Mouse (Mus musculus) CH12.LX (cell line): Measurements from ENCODE around the gene Dpep3. TPM values are rescaled to one million over a fixed set of nuclear protein-coding genes. Genes with fewer than 3 reads are reported as not detected.
A peak's percentile ranks its signal among the peaks of the same experiment; 100 is the strongest.

Experiments used
- DNase-seq: peaks from one replicate; pipeline ENCODE4 v3.0.0-alpha.2; 2013; ENCODE audit errors: extremely low read depth
- H3K27ac ChIP-seq: 2 replicates; pipeline ENCODE4 v1.5.1; 2012; ENCODE audit warnings: low read depth, mild to moderate bottlenecking, control low read depth, moderate library complexity; ENCODE audit not compliant: insufficient read depth
- H3K27me3 ChIP-seq: replicated peaks from 2 replicates; pipeline ENCODE3; 2012; ENCODE audit warnings: inconsistent platforms
- H3K36me3 ChIP-seq, 2 experiments: replicated peaks in 1 of 2; 2 replicates each; pipeline versions ENCODE3 to v1.6.1; 2012; ENCODE audit warnings: inconsistent platforms in 1 of 2, low read length in 1 of 2, mild to moderate bottlenecking in 1 of 2, mixed read lengths in 1 of 2, moderate library complexity in 1 of 2; ENCODE audit not compliant: control insufficient read depth in 1 of 2, insufficient read depth in 1 of 2
- H3K4me1 ChIP-seq, 2 experiments: 2 replicates each; pipeline ENCODE4 v1.6.1; 2012; ENCODE audit warnings: inconsistent platforms in 1 of 2, moderate library complexity in 1 of 2; ENCODE audit not compliant: insufficient read depth in 2 of 2, control insufficient read depth in 1 of 2
- H3K4me2 ChIP-seq: 2 replicates; pipeline ENCODE4 v1.6.1; 2012; ENCODE audit warnings: low read depth, mild to moderate bottlenecking, control low read depth; ENCODE audit not compliant: poor library complexity, insufficient read depth, severe bottlenecking
- H3K4me3 ChIP-seq, 3 experiments: fragments of 150-350 bp in 1 of 3; sonication (generic) in 1 of 3; replicated peaks in 1 of 3; 2 replicates each; pipeline versions ENCODE3 to v1.5.1; 2011 to 2012; ENCODE audit warnings: low read depth in 2 of 3, low read length in 2 of 3, mild to moderate bottlenecking in 2 of 3, moderate library complexity in 2 of 3, control low read depth in 1 of 3, improper control_type of control experiment in 1 of 3, inconsistent platforms in 1 of 3, mixed read lengths in 1 of 3; ENCODE audit not compliant: poor library complexity in 1 of 3
- H3K79me2 ChIP-seq: replicated peaks from 2 replicates; pipeline ENCODE4 v1.6.1; 2012; ENCODE audit warnings: mild to moderate bottlenecking, moderate library complexity; ENCODE audit not compliant: control insufficient read depth, poor library complexity, insufficient read depth, severe bottlenecking; ENCODE audit errors: extremely low read depth
- H3K9ac ChIP-seq: 2 replicates; pipeline ENCODE4 v1.6.1; 2012; ENCODE audit warnings: low read depth, mild to moderate bottlenecking, control low read depth, moderate library complexity; ENCODE audit not compliant: insufficient read depth
- H3K9me3 ChIP-seq: replicated peaks from 2 replicates; pipeline ENCODE3; 2012; ENCODE audit warnings: low read length, inconsistent platforms, mixed read lengths
- CHD1 ChIP-seq: IDR thresholded peaks from 2 replicates; pipeline ENCODE4 v1.6.1; 2012; ENCODE audit warnings: low read depth, low read length, improper control_type of control experiment, inconsistent platforms
- CTCF ChIP-seq, 2 experiments: IDR thresholded peaks in 1 of 2; conservative IDR thresholded peaks in 1 of 2; 2 replicates each; pipeline ENCODE4 v1.5.1; 2011 to 2012; ENCODE audit warnings: low read depth in 2 of 2, low read length in 2 of 2, improper control_type of control experiment in 1 of 2, inconsistent platforms in 1 of 2, mild to moderate bottlenecking in 1 of 2, moderate library complexity in 1 of 2
- ELF1 ChIP-seq: IDR thresholded peaks from 2 replicates; pipeline ENCODE4 v1.6.1; 2014; ENCODE audit warnings: low read depth, mild to moderate bottlenecking, inconsistent platforms, low read length, improper control_type of control experiment
- JUND ChIP-seq: conservative IDR thresholded peaks from 2 replicates; pipeline ENCODE4 v1.6.1; 2011; ENCODE audit warnings: low read depth, low read length, improper control_type of control experiment
- KAT2A ChIP-seq: IDR thresholded peaks from 2 replicates; pipeline ENCODE4 v1.6.1; 2012; ENCODE audit warnings: low read length, improper control_type of control experiment, inconsistent platforms; ENCODE audit not compliant: insufficient replicate concordance
- MAZ ChIP-seq: IDR thresholded peaks from 2 replicates; pipeline ENCODE4 v1.6.1; 2012; ENCODE audit warnings: low read depth, mild to moderate bottlenecking, inconsistent platforms, low read length, improper control_type of control experiment, moderate library complexity
- MEF2A ChIP-seq: IDR thresholded peaks from 2 replicates; pipeline ENCODE4 v1.6.1; 2014; ENCODE audit warnings: low read depth, mild to moderate bottlenecking, inconsistent platforms, low read length, improper control_type of control experiment, borderline replicate concordance
- NRF1 ChIP-seq: IDR thresholded peaks from 2 replicates; pipeline ENCODE4 v1.6.1; 2014; ENCODE audit warnings: low read depth, mild to moderate bottlenecking, inconsistent platforms, low read length, improper control_type of control experiment, moderate library complexity
- PAX5 ChIP-seq: IDR thresholded peaks from 2 replicates; pipeline ENCODE4 v1.6.1; 2012; ENCODE audit warnings: low read length, inconsistent platforms, mixed read lengths
- POLR2A ChIP-seq: IDR thresholded peaks from 2 replicates; pipeline ENCODE4 v1.6.1; 2011; ENCODE audit warnings: low read depth, mild to moderate bottlenecking, improper control_type of control experiment, low read length
- POLR2AphosphoS2 ChIP-seq: IDR thresholded peaks from 2 replicates; pipeline ENCODE4 v1.6.1; 2011; ENCODE audit warnings: low read depth, low read length, improper control_type of control experiment
- RAD21 ChIP-seq: IDR thresholded peaks from 2 replicates; pipeline ENCODE4 v1.6.1; 2011; ENCODE audit warnings: low read depth, mild to moderate bottlenecking, low read length, improper control_type of control experiment, moderate library complexity
- SIN3A ChIP-seq: IDR thresholded peaks from 2 replicates; pipeline ENCODE4 v1.6.1; 2012; ENCODE audit warnings: low read length, improper control_type of control experiment, inconsistent platforms
- SMC3 ChIP-seq: IDR thresholded peaks from 2 replicates; pipeline ENCODE4 v1.6.1; 2011; ENCODE audit warnings: low read depth, low read length, improper control_type of control experiment
- ZC3H11A ChIP-seq: IDR thresholded peaks from 2 replicates; pipeline ENCODE4 v1.6.1; 2012; ENCODE audit warnings: low read depth, mild to moderate bottlenecking, inconsistent platforms, low read length, improper control_type of control experiment
- dilution Hi-C: fragments of 300-500 bp; cut with MboI; formaldehyde crosslinking; loops from 2 replicates; pipeline ENCODE4 v1.14.3; 2020; ENCODE audit warnings: low sequenced_read_pairs; ENCODE audit not compliant: extremely low pct_unique_long_range_greater_than_20kb, extremely low pct_ligation_motif_present
- in situ Hi-C: fragments of 300-500 bp; cut with MboI; formaldehyde crosslinking; loops from 3 replicates; pipeline ENCODE4 v1.14.3; 2019; ENCODE audit warnings: low sequenced_read_pairs, low pct_ligation_motif_present, low pct_unique_long_range_greater_than_20kb, mixed read lengths
- polyA plus RNA-seq: library from polyadenylated mRNA; unstranded; fragments of >175 nt; gene quantifications from 2 replicates; pipeline ENCODE4 v1.2.1, GENCODE M21; 2012; ENCODE audit warnings: low read depth; ENCODE audit not compliant: insufficient read length
- total RNA-seq, 2 experiments: library from RNA; depleted of rRNA; stranded (reverse); fragments of 300-350 nt in 1 of 2; fragments of >200 nt in 1 of 2; gene quantifications; 2 replicates each; pipeline ENCODE4 v1.2.3; 2012 to 2014

The Dpep3 gene
- total and polyA plus RNA-seq, 3 experiments = not detected

DNA sequence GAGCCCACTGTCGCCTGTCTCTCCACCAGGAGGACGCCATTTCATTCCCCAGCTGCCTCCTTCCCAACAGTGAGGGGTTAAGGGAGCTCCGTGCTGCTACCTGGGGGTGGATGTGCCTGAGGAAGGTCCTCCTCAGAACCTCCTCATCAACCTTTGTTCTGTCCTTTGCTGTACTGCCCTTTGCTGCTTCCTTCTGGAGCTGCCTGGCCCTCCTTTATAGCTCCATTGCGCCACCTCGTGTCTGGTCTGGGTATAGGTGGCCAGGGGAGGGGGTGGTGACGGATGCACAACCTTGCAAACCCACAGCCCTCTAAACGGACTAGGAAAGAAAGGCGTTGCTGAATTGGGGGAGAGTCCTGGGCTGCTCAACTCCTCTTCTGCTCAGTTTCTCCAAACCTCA is 48.6 kb downstream of the Dpep3 start:
- Histone ChIP-seq H3K36me3 (peaks cover 23 to 75% of the 10 kb centered on the region in 2 experiments), H3K4me2 (no peak overlapping the region), H3K9me3 (no peaks in the 10 kb centered on the region), H3K9ac (no peak overlapping the region), H3K27ac (no peak overlapping the region), H3K4me3 (no peak overlapping the region), H3K79me2 (no peaks in the 10 kb centered on the region), H3K4me1 (peaks cover 0 to 20% of the 10 kb centered on the region in 2 experiments; a peak in 2 of 4 replicates), H3K27me3 (no peaks in the 10 kb centered on the region)
- dilution Hi-C loops (no loop called here), in situ Hi-C loops (no loop called here)
- peak; percentile 75 for DNase-seq
- TF ChIP-seq PAX5 (no peak), MEF2A (peak; percentile 43; the same call in 1 of the 2 replicates), ZC3H11A (peak; percentile 53), CTCF (conservative IDR thresholded peaks at IDR 0.05 in 1 of 2, IDR thresholded peaks at IDR 0.05 in 1 of 2; ENCODE audit: low read depth in 2 of 2, low read length in 2 of 2) (peak; percentile 64 to 96), POLR2AphosphoS2 (no peak), SMC3 (peak; percentile 93), SIN3A (no peak), RAD21 (peak; percentile 85), ELF1 (peak; percentile 60; the same call in 1 of the 2 replicates), MAZ (peak; percentile 79; the same call in 1 of the 2 replicates)

DNA sequence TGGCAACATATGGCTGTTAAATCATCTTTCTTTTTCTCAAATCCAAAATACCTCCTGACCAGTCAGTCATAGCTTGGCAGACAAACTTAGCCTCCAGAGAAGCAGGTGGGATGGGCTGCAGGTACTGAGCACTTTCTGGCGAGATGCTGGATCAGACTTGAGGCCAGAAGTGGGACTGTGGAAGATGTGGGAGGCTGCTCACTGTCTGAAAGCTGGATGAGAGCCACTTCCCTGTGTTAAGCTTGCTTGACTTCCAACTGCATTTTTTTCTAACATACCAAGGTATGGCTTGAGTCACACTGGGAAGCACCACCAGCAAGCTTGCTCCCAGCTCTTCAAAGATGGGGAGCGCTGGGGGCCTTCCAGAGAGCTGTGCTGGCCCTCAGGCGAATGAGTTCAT is 54.1 kb downstream of the Dpep3 start:
- no peak overlapping the region for H3K9ac ChIP-seq
- H3K4me2 ChIP-seq = no peak overlapping the region
- dilution Hi-C loops = no loop called here
- peaks cover 9 to 47% of the 10 kb centered on the region in 2 experiments for H3K36me3 ChIP-seq
- no peaks in the 10 kb centered on the region for H3K27me3 ChIP-seq
- H3K9me3 ChIP-seq = no peaks in the 10 kb centered on the region
- H3K79me2 ChIP-seq = no peaks in the 10 kb centered on the region
- TF ChIP-seq KAT2A (no peak), JUND (no peak), CHD1 (no peak), ELF1 (no peak), NRF1 (no peak), POLR2A (no peak), PAX5 (no peak)
- no peak overlapping the region for H3K4me3 ChIP-seq
- H3K4me1 ChIP-seq = peaks cover 7 to 29% of the 10 kb centered on the region in 2 experiments; a peak in 3 of 4 replicates
- no peak for DNase-seq
- no peak overlapping the region for H3K27ac ChIP-seq
- in situ Hi-C loops = loop anchor here (5.0 kb wide), 1 partner anchor 213 kb away; no protein-coding TSS in a partner anchor

Other genes starting within 250 kb of the Dpep3 start
Only the 20 nearest of the 22 such genes appear.
- 3.1 and 4.7 TPM in 2 replicates for gene Gfod2, start 220.8 kb downstream of the Dpep3 start, total RNA-seq (2012; rRNA removed)
- 1.7 and 1.8 TPM in 2 replicates for gene Gfod2, start 220.8 kb downstream of the Dpep3 start, total RNA-seq (2014; rRNA removed)
- 3.1 and 3.4 TPM in 2 replicates for gene Gfod2, start 220.8 kb downstream of the Dpep3 start, polyA plus RNA-seq
- 8.1 and 8.7 TPM in 2 replicates for gene Ranbp10, start 152.1 kb downstream of the Dpep3 start, total RNA-seq (2012; rRNA removed)
- gene Ranbp10, start 152.1 kb downstream of the Dpep3 start, total RNA-seq (2014; rRNA removed) = 7.4 and 7.9 TPM in 2 replicates
- 12.8 and 15.8 TPM in 2 replicates for gene Ranbp10, start 152.1 kb downstream of the Dpep3 start, polyA plus RNA-seq
- gene Tsnaxip1, start 151.7 kb downstream of the Dpep3 start, total RNA-seq (2012; rRNA removed) = 0.13 and 0.21 TPM in 2 replicates
- 0.13 TPM in 1 of 2 replicates, not detected in the other for gene Tsnaxip1, start 151.7 kb downstream of the Dpep3 start, total RNA-seq (2014; rRNA removed)
- 0.38 and 0.50 TPM in 2 replicates for gene Tsnaxip1, start 151.7 kb downstream of the Dpep3 start, polyA plus RNA-seq
- 21.3 and 21.4 TPM in 2 replicates for gene Cenpt, start 126.2 kb downstream of the Dpep3 start, total RNA-seq (2012; rRNA removed)
- gene Cenpt, start 126.2 kb downstream of the Dpep3 start, total RNA-seq (2014; rRNA removed) = 17.3 TPM in 2 replicates
- 28.2 and 29.4 TPM in 2 replicates for gene Cenpt, start 126.2 kb downstream of the Dpep3 start, polyA plus RNA-seq
- 40.2 and 42.6 TPM in 2 replicates for gene Thap11, start 124.3 kb downstream of the Dpep3 start, total RNA-seq (2012; rRNA removed)
- gene Thap11, start 124.3 kb downstream of the Dpep3 start, total RNA-seq (2014; rRNA removed) = 29.7 and 31.9 TPM in 2 replicates
- gene Thap11, start 124.3 kb downstream of the Dpep3 start, polyA plus RNA-seq = 21.3 and 21.7 TPM in 2 replicates
- gene Nutf2, start 118.8 kb downstream of the Dpep3 start, total RNA-seq (2012; rRNA removed) = 144 and 193 TPM in 2 replicates
- gene Nutf2, start 118.8 kb downstream of the Dpep3 start, total RNA-seq (2014; rRNA removed) = 205 and 223 TPM in 2 replicates
- 7.9 and 11.2 TPM in 2 replicates for gene Nutf2, start 118.8 kb downstream of the Dpep3 start, polyA plus RNA-seq
- 41.6 and 47.0 TPM in 2 replicates for gene Edc4, start 98.5 kb downstream of the Dpep3 start, total RNA-seq (2012; rRNA removed)
- 28.2 and 28.7 TPM in 2 replicates for gene Edc4, start 98.5 kb downstream of the Dpep3 start, total RNA-seq (2014; rRNA removed)
- gene Edc4, start 98.5 kb downstream of the Dpep3 start, polyA plus RNA-seq = 37.5 and 46.4 TPM in 2 replicates
- 0.38 and 0.42 TPM in 2 replicates for gene Nrn1l, start 85.9 kb downstream of the Dpep3 start, total RNA-seq (2012; rRNA removed)
- not detected in 2 replicates for gene Nrn1l, start 85.9 kb downstream of the Dpep3 start, total RNA-seq (2014; rRNA removed)
- not detected in 2 replicates for gene Nrn1l, start 85.9 kb downstream of the Dpep3 start, polyA plus RNA-seq
- 12.2 and 12.9 TPM in 2 replicates for gene Pskh1, start 79.0 kb downstream of the Dpep3 start, total RNA-seq (2012; rRNA removed)
- 10.5 and 11.0 TPM in 2 replicates for gene Pskh1, start 79.0 kb downstream of the Dpep3 start, total RNA-seq (2014; rRNA removed)
- 11.5 and 12.3 TPM in 2 replicates for gene Pskh1, start 79.0 kb downstream of the Dpep3 start, polyA plus RNA-seq
- 2.0 and 2.9 TPM in 2 replicates for gene Ctrl, start 45.6 kb downstream of the Dpep3 start, total RNA-seq (2012; rRNA removed)
- 1.3 and 1.5 TPM in 2 replicates for gene Ctrl, start 45.6 kb downstream of the Dpep3 start, total RNA-seq (2014; rRNA removed)
- gene Ctrl, start 45.6 kb downstream of the Dpep3 start, polyA plus RNA-seq = 5.3 and 5.9 TPM in 2 replicates
- gene Psmb10, start 41.0 kb downstream of the Dpep3 start, total RNA-seq (2012; rRNA removed) = 228 and 298 TPM in 2 replicates
- gene Psmb10, start 41.0 kb downstream of the Dpep3 start, total RNA-seq (2014; rRNA removed) = 136 and 137 TPM in 2 replicates
- gene Psmb10, start 41.0 kb downstream of the Dpep3 start, polyA plus RNA-seq = 227 and 313 TPM in 2 replicates
- gene Lcat, start 36.0 kb downstream of the Dpep3 start, total RNA-seq (2012; rRNA removed) = 0.21 and 0.34 TPM in 2 replicates
- gene Lcat, start 36.0 kb downstream of the Dpep3 start, total RNA-seq (2014; rRNA removed) = 0.18 TPM in 1 of 2 replicates, not detected in the other
- 0.17 and 0.25 TPM in 2 replicates for gene Lcat, start 36.0 kb downstream of the Dpep3 start, polyA plus RNA-seq
- gene Slc12a4, start 13.3 kb downstream of the Dpep3 start, total RNA-seq (2012; rRNA removed) = 9.4 and 9.7 TPM in 2 replicates
- gene Slc12a4, start 13.3 kb downstream of the Dpep3 start, total RNA-seq (2014; rRNA removed) = 2.8 and 4.2 TPM in 2 replicates
- 7.2 and 8.1 TPM in 2 replicates for gene Slc12a4, start 13.3 kb downstream of the Dpep3 start, polyA plus RNA-seq
- 20.9 and 23.2 TPM in 2 replicates for gene Dus2, start 11.9 kb upstream of the Dpep3 start, total RNA-seq (2012; rRNA removed)
- gene Dus2, start 11.9 kb upstream of the Dpep3 start, total RNA-seq (2014; rRNA removed) = 20.7 and 23.6 TPM in 2 replicates
- gene Dus2, start 11.9 kb upstream of the Dpep3 start, polyA plus RNA-seq = 27.2 and 27.7 TPM in 2 replicates
- gene Dpep2nb, start 26.5 kb upstream of the Dpep3 start, total RNA-seq (2012; rRNA removed) = not detected in 2 replicates
- not detected in 2 replicates for gene Dpep2nb, start 26.5 kb upstream of the Dpep3 start, total RNA-seq (2014; rRNA removed)
- gene Dpep2nb, start 26.5 kb upstream of the Dpep3 start, polyA plus RNA-seq = not detected in 2 replicates
- 19.8 and 23.3 TPM in 2 replicates for gene Ddx28, start 32.5 kb upstream of the Dpep3 start, total RNA-seq (2012; rRNA removed)
- 21.6 and 21.8 TPM in 2 replicates for gene Ddx28, start 32.5 kb upstream of the Dpep3 start, total RNA-seq (2014; rRNA removed)
- 15.5 and 16.3 TPM in 2 replicates for gene Ddx28, start 32.5 kb upstream of the Dpep3 start, polyA plus RNA-seq
- 25.5 and 29.0 TPM in 2 replicates for gene Nfatc3, start 79.4 kb upstream of the Dpep3 start, total RNA-seq (2012; rRNA removed)
- 32.9 and 37.8 TPM in 2 replicates for gene Nfatc3, start 79.4 kb upstream of the Dpep3 start, total RNA-seq (2014; rRNA removed)
- 73.5 and 96.3 TPM in 2 replicates for gene Nfatc3, start 79.4 kb upstream of the Dpep3 start, polyA plus RNA-seq
- gene Esrp2, start 157.5 kb upstream of the Dpep3 start, total RNA-seq (2012; rRNA removed) = 0.21 and 0.30 TPM in 2 replicates
- not detected in 2 replicates for gene Esrp2, start 157.5 kb upstream of the Dpep3 start, total RNA-seq (2014; rRNA removed)
- 0.24 and 0.37 TPM in 2 replicates for gene Esrp2, start 157.5 kb upstream of the Dpep3 start, polyA plus RNA-seq
- 6.3 and 7.0 TPM in 2 replicates for gene Pla2g15, start 171.0 kb upstream of the Dpep3 start, total RNA-seq (2012; rRNA removed)
- 6.3 and 6.9 TPM in 2 replicates for gene Pla2g15, start 171.0 kb upstream of the Dpep3 start, total RNA-seq (2014; rRNA removed)
- 7.0 and 8.0 TPM in 2 replicates for gene Pla2g15, start 171.0 kb upstream of the Dpep3 start, polyA plus RNA-seq
- 24.2 and 27.8 TPM in 2 replicates for gene Slc7a6, start 189.4 kb upstream of the Dpep3 start, total RNA-seq (2012; rRNA removed)
- gene Slc7a6, start 189.4 kb upstream of the Dpep3 start, total RNA-seq (2014; rRNA removed) = 29.5 and 32.6 TPM in 2 replicates
- 61.8 and 67.1 TPM in 2 replicates for gene Slc7a6, start 189.4 kb upstream of the Dpep3 start, polyA plus RNA-seq